Mouse (Mus musculus) thymus, adult 2 months (tissue): ENCODE results near the gene Srf. TPM values are rescaled to one million over a fixed set of nuclear protein-coding genes. Genes with fewer than 3 reads are reported as not detected.

Experiments
- DNase-seq: peaks from one replicate; pipeline ENCODE4 v3.0.0; 2021
- H3K27ac ChIP-seq: fragments of 200-500 bp; 2 replicates; pipeline ENCODE4 v1.5.1; 2012; ENCODE audit warnings: low read length, control low read depth; ENCODE audit not compliant: control insufficient read depth, insufficient read depth
- H3K27me3 ChIP-seq: fragments of 200-500 bp; 2 replicates; pipeline ENCODE4 v1.6.1; 2012; ENCODE audit warnings: mild to moderate bottlenecking, low read length, moderate library complexity, mixed read lengths; ENCODE audit not compliant: control insufficient read depth, insufficient read depth
- H3K36me3 ChIP-seq: fragments of 200-500 bp; 2 replicates; pipeline ENCODE4 v1.6.1; 2012; ENCODE audit warnings: mild to moderate bottlenecking, low read length, moderate library complexity; ENCODE audit not compliant: control insufficient read depth, insufficient read depth
- H3K4me1 ChIP-seq: fragments of 200-500 bp; replicated peaks from 2 replicates; pipeline ENCODE4 v1.6.1; 2012; ENCODE audit warnings: low read length; ENCODE audit not compliant: control insufficient read depth, insufficient read depth
- H3K4me3 ChIP-seq: fragments of 200-500 bp; 2 replicates; pipeline ENCODE4 v1.5.1; 2012; ENCODE audit warnings: mild to moderate bottlenecking, low read length, control low read depth, moderate library complexity; ENCODE audit not compliant: control insufficient read depth, insufficient read depth
- CTCF ChIP-seq: fragments of 200-500 bp; IDR thresholded peaks from 2 replicates; pipeline ENCODE4 v1.5.1; 2012; ENCODE audit warnings: mild to moderate bottlenecking, control low read depth, low read length, moderate library complexity, borderline replicate concordance; ENCODE audit not compliant: control insufficient read depth, poor library complexity, insufficient read depth; ENCODE audit errors: extremely low read depth
- POLR2A ChIP-seq: fragments of 200-500 bp; IDR thresholded peaks from 2 replicates; pipeline ENCODE4 v1.6.1; 2012; ENCODE audit warnings: mild to moderate bottlenecking, low read length, control low read depth, moderate library complexity; ENCODE audit not compliant: control insufficient read depth, poor library complexity, insufficient read depth; ENCODE audit errors: extremely low read depth
- WGBS: fragments of 180-500 bp; shearing (Covaris S2); methylation state at CpG from one replicate; pipeline ENCODE4 v1.1.7; 2018; 5-methylcytosine and 5-hydroxymethylcytosine counted together
- polyA plus RNA-seq: library from polyadenylated mRNA; depleted of rRNA; stranded (reverse); fragments of >200 nt; gene quantifications from 2 replicates; pipeline ENCODE4 v1.2.3, GENCODE M21; 2012

The Srf gene
- polyA plus RNA-seq, 1 experiment, result 297 TPM

- no peaks in the 10 kb centered on the region for H3K4me1 ChIP-seq
- TF ChIP-seq CTCF (no peak), POLR2A (no peak)
- H3K4me3 ChIP-seq, result no peak overlapping the region
- DNase-seq, result no peak
- no peaks in the 10 kb centered on the region for H3K27me3 ChIP-seq
- H3K36me3 ChIP-seq, result no peaks in the 10 kb centered on the region
- H3K27ac ChIP-seq, result no peak overlapping the region
- WGBS, result 93% methylated on average over 6 of the region's 6 CpGs
Measured at GRCm38 (mm10) chr17:46595336-46595735, 39.4 kb upstream of the Srf start.

GRCm38 (mm10) chr17:46594606-46595005 is 38.6 kb upstream of the Srf start:
- WGBS, result 94% methylated on average over 9 of the region's 9 CpGs
- no peak for TF ChIP-seq CTCF
- Histone ChIP-seq H3K4me3 (no peak overlapping the region), H3K27me3 (no peaks in the 10 kb centered on the region), H3K4me1 (no peaks in the 10 kb centered on the region), H3K36me3 (no peaks in the 10 kb centered on the region), H3K27ac (no peak overlapping the region)
- DNase-seq, result no peak

- peaks cover 4% of the 10 kb centered on the region for H3K4me1 ChIP-seq
- DNase-seq, result no peak
- 99% methylated on average over 4 of the region's 4 CpGs for WGBS
- no peaks in the 10 kb centered on the region for H3K27me3 ChIP-seq
- TF ChIP-seq POLR2A (no peak), CTCF (no peak)
- H3K27ac ChIP-seq, result no peak overlapping the region
- no peaks in the 10 kb centered on the region for H3K36me3 ChIP-seq
- H3K4me3 ChIP-seq, result no peak overlapping the region
Measured at GRCm38 (mm10) chr17:46593124-46593523, 37.1 kb upstream of the Srf start.

GRCm38 (mm10) chr17:46591406-46591805 is 35.4 kb upstream of the Srf start:
- TF ChIP-seq CTCF, result no peak
- TF ChIP-seq POLR2A, result no peak
- Histone ChIP-seq H3K36me3 (no peaks in the 10 kb centered on the region), H3K27me3 (no peaks in the 10 kb centered on the region), H3K27ac (no peak overlapping the region), H3K4me1 (peaks cover 8% of the 10 kb centered on the region), H3K4me3 (no peak overlapping the region)
- 97% methylated on average over 19 of the region's 19 CpGs for WGBS
- DNase-seq, result no peak

GRCm38 (mm10) chr17:46590439-46590838 is 34.5 kb upstream of the Srf start:
- H3K4me1 ChIP-seq, result peaks cover 8% of the 10 kb centered on the region
- WGBS, result 94% methylated on average over 7 of the region's 7 CpGs
- no peaks in the 10 kb centered on the region for H3K27me3 ChIP-seq
- TF ChIP-seq CTCF (no peak), POLR2A (no peak)
- no peak overlapping the region for H3K4me3 ChIP-seq
- DNase-seq, result no peak
- H3K27ac ChIP-seq, result no peak overlapping the region
- no peaks in the 10 kb centered on the region for H3K36me3 ChIP-seq

- Histone ChIP-seq H3K36me3 (no peaks in the 10 kb centered on the region), H3K27ac (no peak overlapping the region), H3K4me1 (peaks cover 8% of the 10 kb centered on the region), H3K4me3 (no peak overlapping the region), H3K27me3 (no peaks in the 10 kb centered on the region)
- no peak for TF ChIP-seq CTCF
- TF ChIP-seq POLR2A, result no peak
- WGBS, result 95% methylated on average over 16 of the region's 16 CpGs
- DNase-seq, result no peak
Measured at GRCm38 (mm10) chr17:46589635-46590314, 33.8 kb upstream of the Srf start.

- TF ChIP-seq CTCF (no peak), POLR2A (no peak)
- Histone ChIP-seq H3K36me3 (no peaks in the 10 kb centered on the region), H3K4me3 (no peak overlapping the region), H3K27me3 (no peaks in the 10 kb centered on the region), H3K27ac (no peak overlapping the region), H3K4me1 (peaks cover 8% of the 10 kb centered on the region)
- no peak for DNase-seq
- 93% methylated on average over 6 of the region's 6 CpGs for WGBS
Measured at GRCm38 (mm10) chr17:46588913-46589312, 32.9 kb upstream of the Srf start.
